Mouse (Mus musculus): ENCODE results near the gene Cnpy3. TPM values are rescaled to one million over a fixed set of nuclear protein-coding genes. Genes with fewer than 3 reads are reported as not detected.
"Not testable (repeated sequence)": the region's sequence is repeated elsewhere in the genome, so short reads cannot be mapped to it uniquely, and the experiment has no call there.

The Cnpy3 gene
- polyA plus RNA-seq, 1 experiment from 2014 or later = 110 TPM

DNA sequence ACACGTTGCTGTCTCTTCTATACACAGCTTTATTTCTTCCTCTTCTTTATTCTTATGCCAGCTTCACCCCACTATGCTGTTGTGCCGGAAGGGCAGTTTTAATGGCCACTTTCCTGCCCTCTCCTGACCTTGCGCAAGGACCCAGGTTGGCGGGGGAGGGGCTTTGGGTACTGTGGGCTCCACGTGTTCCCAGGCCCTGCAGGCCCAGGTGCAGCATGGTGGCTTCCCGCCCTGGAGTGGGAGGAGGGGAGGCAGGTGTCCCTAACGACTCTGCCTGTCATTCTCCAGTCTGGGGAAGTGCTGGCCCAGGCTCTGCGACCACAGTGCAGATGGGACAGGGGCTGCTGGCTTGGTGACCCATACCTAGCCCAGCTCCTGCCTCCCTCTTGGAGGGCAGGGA is 15.9 kb upstream of the Cnpy3 start:
- no peaks in the 10 kb centered on the region for H3K27me3 ChIP-seq
- ATAC-seq (no peak), DNase-seq (ENCODE audit: low read depth, low spot score) (no peak)
- ChIA-PET POLR2A (no interaction called here), CTCF (interaction anchor here (1.3 kb wide), 1 partner anchor 8 kb away, joined by 3 read pairs; no protein-coding TSS in a partner anchor)
- no peak for TF ChIP-seq CTCF (IDR thresholded peaks at IDR 0.05)
- in situ Hi-C loops (cut with MboI; ENCODE audit: low pct_unique_long_range_greater_than_20kb) = no loop called here

DNA sequence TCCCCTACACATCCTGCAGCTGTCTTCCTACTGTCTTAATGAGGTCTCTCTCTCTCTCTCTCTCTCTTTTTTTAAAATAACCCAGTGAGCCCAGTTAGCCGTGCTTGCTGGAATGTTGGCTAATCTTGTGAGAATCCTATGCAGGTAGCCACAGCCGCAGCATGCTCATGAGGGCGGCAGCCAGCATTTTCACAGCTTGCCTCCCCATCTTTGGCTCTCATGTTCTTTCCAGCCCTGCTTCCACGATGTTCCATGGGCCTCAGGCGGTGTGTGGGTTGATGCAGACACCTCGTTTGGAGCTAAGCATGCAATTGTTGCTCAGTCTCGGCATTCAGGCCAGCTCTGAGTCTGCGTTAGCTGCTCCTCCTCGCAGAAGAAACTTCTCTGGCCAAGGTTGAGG is 12.9 kb upstream of the Cnpy3 start:
- in situ Hi-C loops (cut with MboI; ENCODE audit: low pct_unique_long_range_greater_than_20kb); CTCF ChIA-PET; ATAC-seq; DNase-seq (ENCODE audit: low read depth, low spot score); H3K27me3 ChIP-seq: not testable (repeated sequence)
- POLR2A ChIA-PET = interaction anchor here (0.8 kb wide), 1 partner anchor 13 kb away, joined by 4 read pairs; the partner anchor contains the start of gene Cnpy3

DNA sequence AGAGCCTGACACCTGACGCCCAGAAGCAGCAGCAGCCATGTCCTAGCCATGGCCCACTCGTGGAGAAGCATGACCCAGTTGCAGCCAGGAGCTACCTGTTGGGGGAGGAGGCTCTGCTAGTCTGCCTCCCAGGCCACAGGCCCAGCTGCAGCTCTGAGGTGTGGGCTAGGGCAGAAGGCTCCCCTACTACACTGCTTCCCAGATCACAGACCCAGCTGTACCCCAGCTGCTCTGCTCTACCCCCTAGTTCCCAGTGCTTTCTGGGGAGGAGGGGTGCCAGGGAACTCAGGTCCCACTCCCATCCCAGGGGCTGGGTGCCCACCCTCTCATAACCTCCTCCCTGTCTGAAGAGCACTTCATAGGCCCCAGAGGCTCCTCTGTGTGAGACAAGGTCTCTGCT is 11.5 kb upstream of the Cnpy3 start, which contains the start of gene Ptcra:
TSS of gene Ptcra (minus strand) at position 169 of the 400 bp plus-strand sequence.
- in situ Hi-C loops (cut with MboI; ENCODE audit: low pct_unique_long_range_greater_than_20kb) = no loop called here
- ChIA-PET CTCF (no interaction called here), POLR2A (no interaction called here)
- no peaks in the 10 kb centered on the region for H3K27me3 ChIP-seq
- no peak for TF ChIP-seq CTCF (IDR thresholded peaks at IDR 0.05)
- DNase-seq (ENCODE audit: low read depth, low spot score) (no peak), ATAC-seq (no peak)

DNA sequence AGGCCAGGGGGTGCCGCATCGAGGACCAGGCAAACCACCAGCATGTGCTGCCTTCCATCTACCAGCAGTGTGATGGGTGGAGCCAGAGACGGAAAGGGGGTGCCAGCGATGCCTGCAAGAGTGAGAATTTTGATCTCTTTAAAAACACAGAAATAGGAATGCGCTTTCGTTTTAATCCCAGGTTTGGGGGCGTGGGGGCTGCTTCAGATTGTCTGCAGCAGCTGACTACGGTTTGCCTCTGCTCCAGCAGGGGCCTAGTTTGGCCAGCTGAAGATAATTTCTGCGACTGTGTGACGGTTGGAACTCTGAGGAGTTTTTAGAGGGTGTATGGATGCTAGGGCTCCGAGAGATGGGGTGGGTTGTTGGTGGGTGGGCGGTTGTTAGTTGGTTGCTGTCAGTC is 6.7 kb upstream of the Cnpy3 start:
- DNase-seq (ENCODE audit: low read depth, low spot score) (no peak), ATAC-seq (no peak)
- H3K27me3 ChIP-seq = peaks cover 6% of the 10 kb centered on the region
- POLR2A ChIA-PET = no interaction called here
- in situ Hi-C loops (cut with MboI; ENCODE audit: low pct_unique_long_range_greater_than_20kb) = no loop called here
- CTCF ChIA-PET = no interaction called here
- no peak for TF ChIP-seq CTCF (IDR thresholded peaks at IDR 0.05)

DNA sequence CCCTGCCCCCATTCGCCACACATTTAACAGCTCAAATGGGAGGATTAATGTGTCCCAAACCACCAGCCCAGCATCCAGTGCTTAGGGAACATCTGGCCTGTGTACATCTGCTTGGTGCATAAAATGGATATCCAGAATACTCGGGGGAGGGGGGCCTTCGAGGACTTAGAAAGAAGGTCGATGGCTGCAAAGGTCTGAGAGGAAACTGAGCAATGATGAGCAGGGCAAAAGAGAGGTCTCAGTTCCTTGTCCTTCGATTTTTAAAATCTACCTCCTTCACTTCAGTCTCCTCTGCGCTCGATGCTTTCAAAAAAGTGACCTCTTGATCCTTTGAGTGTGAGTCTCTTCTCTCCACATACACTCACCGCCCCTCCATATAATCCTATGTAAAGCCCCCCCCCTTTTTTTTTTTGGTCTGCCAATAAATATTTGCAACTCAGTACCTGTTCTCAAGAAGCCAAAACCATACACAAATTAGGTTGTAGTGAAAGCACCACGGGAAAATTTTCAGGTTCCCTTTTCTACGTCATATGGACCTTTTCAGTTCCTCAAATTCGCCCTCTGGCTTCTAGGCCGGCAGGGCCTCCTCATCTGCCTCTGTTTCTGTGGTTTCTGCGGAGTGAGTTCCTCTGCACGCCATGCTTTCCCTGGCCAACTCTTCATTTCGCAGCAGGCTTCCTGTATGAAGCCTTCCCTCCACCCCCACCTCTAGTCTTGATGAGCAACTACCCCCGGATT is 789 bp downstream of the Cnpy3 start:
- ATAC-seq (no peak), DNase-seq (ENCODE audit: low read depth, low spot score) (no peak)
- ChIA-PET CTCF (no interaction called here), POLR2A (interaction anchor here (1.0 to 2.5 kb wide), 3 partner anchors 9 to 21 kb away, joined by 3 to 5 read pairs (median 4); partner anchors contain the start of gene 2310039H08Rik)
- no peak for TF ChIP-seq CTCF (IDR thresholded peaks at IDR 0.05)
- peaks cover 4% of the 10 kb centered on the region for H3K27me3 ChIP-seq
- in situ Hi-C loops (cut with MboI; ENCODE audit: low pct_unique_long_range_greater_than_20kb) = no loop called here

DNA sequence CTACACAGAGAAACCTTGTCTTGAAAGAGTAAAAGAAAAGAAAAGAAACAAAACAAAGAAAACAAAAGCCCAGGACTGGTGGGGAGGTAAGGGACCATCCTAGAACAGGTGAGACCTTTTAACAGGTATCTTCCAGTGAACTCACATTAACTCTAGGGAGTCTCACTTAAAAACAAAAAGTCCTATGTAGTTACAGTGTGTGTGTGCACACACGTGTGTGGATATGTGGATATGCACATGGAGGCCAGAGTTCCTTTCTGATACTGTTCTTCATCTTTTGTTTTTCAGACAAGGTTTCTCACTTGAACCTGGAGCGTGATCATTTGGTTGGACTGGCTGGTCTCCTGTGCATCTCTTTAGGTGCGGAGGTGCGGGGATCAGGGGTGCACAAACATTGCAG is 1.4 kb downstream of the Cnpy3 start:
- ChIA-PET CTCF (no interaction called here), POLR2A (no interaction called here)
- no peak for DNase-seq (ENCODE audit: low read depth, low spot score)
- in situ Hi-C loops (cut with MboI; ENCODE audit: low pct_unique_long_range_greater_than_20kb) = no loop called here
- H3K27me3 ChIP-seq = no peaks in the 10 kb centered on the region
- no peak for ATAC-seq
- no peak for TF ChIP-seq CTCF (IDR thresholded peaks at IDR 0.05)

DNA sequence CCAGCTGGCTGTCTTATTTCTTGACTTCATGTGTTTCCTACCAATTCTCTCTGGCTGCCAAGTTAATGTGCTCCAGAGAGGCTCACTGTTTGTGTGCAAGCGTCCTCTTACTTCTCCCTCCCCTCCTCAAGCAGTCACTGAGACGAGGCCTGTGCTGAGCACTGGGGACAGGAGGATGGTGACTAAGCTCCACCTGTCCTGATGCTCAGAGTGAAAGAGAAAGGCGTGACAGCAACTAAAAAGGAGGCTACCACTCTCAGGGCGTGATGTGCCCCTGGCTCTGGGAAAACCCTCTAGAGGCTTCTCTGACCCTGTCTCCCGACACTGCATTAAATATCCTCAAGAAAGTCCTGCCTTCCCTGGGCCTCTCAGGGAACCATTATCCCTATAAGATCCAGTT is 2.7 kb downstream of the Cnpy3 start:
- no peak for TF ChIP-seq CTCF (IDR thresholded peaks at IDR 0.05)
- in situ Hi-C loops (cut with MboI; ENCODE audit: low pct_unique_long_range_greater_than_20kb) = no loop called here
- ATAC-seq (no peak), DNase-seq (ENCODE audit: low read depth, low spot score) (no peak)
- ChIA-PET POLR2A (no interaction called here), CTCF (no interaction called here)
- H3K27me3 ChIP-seq = no peaks in the 10 kb centered on the region

DNA sequence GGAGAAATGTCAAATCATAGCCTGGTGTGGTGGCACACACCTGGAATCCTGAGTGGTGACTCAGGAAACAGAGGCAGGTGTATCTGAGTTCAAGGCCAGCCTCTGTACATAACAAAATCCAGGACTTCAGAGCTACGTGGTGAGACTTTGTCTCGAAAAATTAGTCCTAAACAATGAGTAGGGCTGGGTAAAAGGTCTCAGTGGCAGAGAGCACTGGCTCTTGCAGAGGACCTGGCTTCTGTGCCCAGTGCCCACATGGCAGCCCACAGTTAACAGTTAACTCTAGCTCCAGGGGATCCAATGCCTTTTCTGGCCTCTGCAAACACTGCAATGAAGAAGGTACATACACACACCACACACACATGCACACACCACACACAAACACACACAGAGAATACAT is 4.2 kb downstream of the Cnpy3 start:
- TF ChIP-seq CTCF (IDR thresholded peaks at IDR 0.05) = no peak
- H3K27me3 ChIP-seq = no peaks in the 10 kb centered on the region
- ChIA-PET POLR2A (interaction anchor here (0.8 kb wide), 1 partner anchor 46 kb away, joined by 4 read pairs; no protein-coding TSS in a partner anchor), CTCF (no interaction called here)
- DNase-seq (ENCODE audit: low read depth, low spot score) (no peak), ATAC-seq (no peak)
- in situ Hi-C loops (cut with MboI; ENCODE audit: low pct_unique_long_range_greater_than_20kb) = no loop called here

DNA sequence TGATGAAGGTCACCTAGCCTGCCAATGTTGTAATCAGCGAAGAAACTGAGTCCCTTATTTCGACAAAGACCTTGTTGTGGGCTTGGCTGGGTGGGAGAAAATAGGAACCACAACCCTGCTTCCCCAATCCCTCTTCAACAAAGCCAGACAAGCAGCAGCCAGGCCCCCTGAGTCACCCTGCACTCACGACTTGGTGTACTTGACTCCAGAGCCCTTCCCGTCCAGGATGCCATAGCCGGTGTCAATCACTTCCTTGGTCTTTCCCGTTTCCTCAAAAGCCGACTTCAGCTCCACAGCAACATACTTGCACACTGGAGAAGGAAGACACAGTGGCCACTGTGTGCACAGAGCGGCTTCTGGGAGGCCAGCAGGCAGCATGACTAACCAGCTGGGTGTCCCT is 4.8 kb downstream of the Cnpy3 start:
- POLR2A ChIA-PET = no interaction called here
- no peaks in the 10 kb centered on the region for H3K27me3 ChIP-seq
- ATAC-seq (no peak), DNase-seq (ENCODE audit: low read depth, low spot score) (no peak)
- TF ChIP-seq CTCF (IDR thresholded peaks at IDR 0.05) = no peak
- CTCF ChIA-PET = no interaction called here
- in situ Hi-C loops (cut with MboI; ENCODE audit: low pct_unique_long_range_greater_than_20kb) = no loop called here

DNA sequence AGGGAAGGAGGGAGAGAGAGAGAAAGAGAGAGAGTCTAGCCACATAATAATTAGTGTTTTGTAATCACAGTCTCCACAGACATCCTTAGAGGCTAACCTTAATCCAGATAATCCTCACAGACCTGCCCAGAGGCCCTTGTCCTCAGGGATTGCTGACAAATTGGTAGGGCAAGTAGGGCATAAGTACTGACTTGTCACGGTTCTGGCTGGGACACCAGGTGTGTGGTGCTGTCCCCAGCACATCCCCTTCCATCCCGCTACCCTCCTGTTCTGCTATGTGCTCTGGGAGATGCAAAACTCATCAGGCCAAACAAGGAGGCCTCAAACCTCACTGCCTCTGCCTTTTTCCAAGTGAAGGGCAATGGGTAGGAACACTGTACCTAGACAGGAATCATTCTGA is 6.5 kb downstream of the Cnpy3 start:
- no peak for DNase-seq (ENCODE audit: low read depth, low spot score)
- ATAC-seq = no peak
- H3K27me3 ChIP-seq = no peaks in the 10 kb centered on the region
- POLR2A ChIA-PET = no interaction called here
- in situ Hi-C loops (cut with MboI; ENCODE audit: low pct_unique_long_range_greater_than_20kb) = no loop called here
- no peak for TF ChIP-seq CTCF (IDR thresholded peaks at IDR 0.05)
- CTCF ChIA-PET = interaction anchor here (1.2 to 1.5 kb wide), 2 partner anchors 12 to 14 kb away, joined by 3 read pairs; no protein-coding TSS in a partner anchor

DNA sequence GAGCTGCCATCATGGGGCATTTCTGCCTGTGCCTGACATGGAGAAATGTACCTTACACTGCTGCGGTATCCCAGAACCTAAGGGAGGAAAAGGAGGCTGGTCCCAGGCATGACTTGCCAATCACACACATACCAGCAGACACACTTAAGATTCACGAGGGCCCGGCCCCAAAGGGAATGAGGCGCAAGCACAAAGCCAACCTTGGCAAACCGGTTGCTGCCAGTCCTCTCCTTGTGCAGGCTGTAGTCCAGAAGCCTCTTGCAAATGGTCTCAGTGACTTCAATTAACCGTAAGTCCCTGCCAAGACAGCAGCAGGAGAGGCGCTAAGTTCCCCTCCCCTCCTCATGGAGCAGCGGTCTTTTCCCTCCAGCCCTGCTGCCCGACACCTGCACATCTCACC is 9.0 kb downstream of the Cnpy3 start:
- POLR2A ChIA-PET = no interaction called here
- CTCF ChIA-PET = interaction anchor here (1.0 kb wide), 1 partner anchor 50 kb away, joined by 3 read pairs; no protein-coding TSS in a partner anchor

DNA sequence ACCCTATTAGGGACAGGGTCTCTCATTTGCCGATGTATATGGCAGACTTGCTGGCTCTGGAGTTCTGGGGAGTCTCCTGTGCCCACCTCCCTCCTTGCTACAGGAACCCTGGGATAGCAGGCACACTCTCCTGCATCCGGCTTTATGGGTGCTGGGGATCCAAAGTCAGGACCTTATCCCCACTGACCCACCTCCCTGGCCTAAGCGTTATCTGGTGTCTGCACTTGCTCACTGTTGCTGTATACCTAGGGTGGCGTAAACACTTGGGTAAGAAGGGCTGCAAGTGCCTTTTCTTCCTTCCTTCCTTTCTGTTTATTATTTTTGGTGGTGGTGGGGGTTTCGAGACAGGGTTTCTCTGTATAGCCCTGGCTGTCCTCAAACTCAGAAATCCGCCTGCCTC is 10.7 kb downstream of the Cnpy3 start:
- ChIA-PET CTCF (no interaction called here), POLR2A (no interaction called here)
- no peak for ATAC-seq
- in situ Hi-C loops (cut with MboI; ENCODE audit: low pct_unique_long_range_greater_than_20kb) = no loop called here
- no peak for TF ChIP-seq CTCF (IDR thresholded peaks at IDR 0.05)
- no peak for DNase-seq (ENCODE audit: low read depth, low spot score)
- H3K27me3 ChIP-seq = no peaks in the 10 kb centered on the region

More for the DNA sequence above, 9.0 kb downstream of the Cnpy3 start:
- no peaks in the 10 kb centered on the region for H3K27me3 ChIP-seq
- TF ChIP-seq CTCF (IDR thresholded peaks at IDR 0.05) = no peak
- no peak for DNase-seq (ENCODE audit: low read depth, low spot score)
- in situ Hi-C loops (cut with MboI; ENCODE audit: low pct_unique_long_range_greater_than_20kb) = no loop called here
- ATAC-seq = no peak

All from Patski (cell line).